Mouse (Mus musculus) lung, postnatal 0 days (tissue): ENCODE data around the gene Cept1.

ENCODE experiments used
- CTCF ChIP-seq: IDR thresholded peaks from 2 replicates; pipeline ENCODE4 v1.5.1; 2016; ENCODE audit warnings: antibody characterized with exemption, mild to moderate bottlenecking
- EP300 ChIP-seq: IDR thresholded peaks from 2 replicates; pipeline ENCODE4 v1.6.1; 2016; ENCODE audit warnings: antibody characterized with exemption, mild to moderate bottlenecking, control low read depth

DNA sequence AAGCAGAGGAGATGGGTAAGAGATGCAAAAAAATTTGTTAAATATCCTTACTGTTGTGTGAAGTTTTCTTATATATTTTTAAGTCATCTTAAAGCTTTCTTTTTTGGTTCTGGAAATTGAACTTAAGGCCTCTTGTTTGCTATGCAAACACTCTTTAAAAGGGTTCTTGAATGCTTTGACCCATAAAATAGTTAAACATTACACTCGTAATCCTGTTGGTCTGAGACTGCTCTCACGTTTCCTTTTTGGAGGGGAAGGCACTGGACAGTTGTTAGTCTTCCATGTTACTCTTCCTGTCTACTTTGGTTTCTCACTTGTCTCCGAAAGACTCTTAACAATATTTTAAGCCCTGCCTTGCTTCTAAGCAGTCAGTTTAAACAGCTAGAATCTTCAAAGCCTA lies 1.4 kb upstream of the Cept1 start:
- TF ChIP-seq CTCF: no peak
- no peak for TF ChIP-seq EP300
